Mouse (Mus musculus): ENCODE results near the gene Sult2a7.

- TF ChIP-seq CTCF (IDR thresholded peaks at IDR 0.05; ENCODE audit: low read depth, low read length), result no peak
- TF ChIP-seq POLR2A (IDR thresholded peaks at IDR 0.05; ENCODE audit: borderline replicate concordance, low read depth, low read length), result no peak
Observed at GRCm38 (mm10) chr7:14525280-14525679, 31.2 kb upstream of the Sult2a7 start.
